ENCODE assay signal across 8 mouse cellular contexts in genomic region chr7:143459332-143460211, GRCm38 (mm10). TPM values are rescaled to one million over a fixed set of nuclear protein-coding genes. Genes with fewer than 3 reads are reported as not detected.
A peak's percentile ranks its signal among the peaks of the same experiment; 100 is the strongest.
DNase-seq lines count a peak whose midpoint lies in the region; ATAC-seq and TF ChIP-seq lines count a peak whose summit lies in the region.

No protein-coding gene starts in this region.

- H3K4me1 ChIP-seq in embryonic facial prominence, embryonic 12.5 days = peaks cover 14% of the 10 kb centered on the region
- peaks cover 4 to 18% of the 10 kb centered on the region in 2 experiments; a peak in 3 of 4 replicates for H3K4me1 ChIP-seq in heart, embryonic 14.5 days (ENCODE audit: control insufficient read depth in 2 of 2, insufficient read depth in 2 of 2, low read length in 2 of 2)
- peaks cover 21% of the 10 kb centered on the region for H3K4me1 ChIP-seq in limb, embryonic 12.5 days (replicated peaks)
- H3K4me1 ChIP-seq in midbrain, postnatal 0 days (ENCODE audit: insufficient read depth, low read length) = no peaks in the 10 kb centered on the region

- intact Hi-C loops in left cerebral cortex, postnatal 4 days (cut with DNase I) = loop anchor here (10.0 kb wide), 1 partner anchor 165 kb away; no protein-coding TSS in a partner anchor

- 31% methylated on average over 95 of the region's 100 CpGs for WGBS in embryonic facial prominence, embryonic 12.5 days
- WGBS in heart, embryonic 14.5 days = 19% methylated on average over 87 of the region's 100 CpGs
- WGBS in limb, embryonic 12.5 days = 35% methylated on average over 98 of the region's 100 CpGs
- 32% methylated on average over 94 of the region's 100 CpGs for WGBS in midbrain, postnatal 0 days

- ATAC-seq in embryonic facial prominence, embryonic 12.5 days (ENCODE audit: insufficient number of reproducible peaks, insufficient read depth, low FRiP score, low TSS enrichment) = no peak
- ATAC-seq in heart, embryonic 14.5 days (ENCODE audit: insufficient number of reproducible peaks, insufficient read depth, low FRiP score, low read depth) = peak; percentile 8; the same call in 1 of the 2 replicates
- ATAC-seq in limb, embryonic 12.5 days (ENCODE audit: insufficient number of reproducible peaks, insufficient read depth, low FRiP score, low TSS enrichment, low read depth) = no peak
- ATAC-seq in midbrain, postnatal 0 days (ENCODE audit: low FRiP score) = no peak

- peak overlapping the region; percentile 56 for H3K4me2 ChIP-seq in embryonic facial prominence, embryonic 12.5 days (replicated peaks)
- H3K4me2 ChIP-seq in heart, embryonic 14.5 days (ENCODE audit: low read length) = peak overlapping the region; percentile 77
- peak overlapping the region; percentile 62 for H3K4me2 ChIP-seq in limb, embryonic 12.5 days
- peak overlapping the region; percentile 56 for H3K4me2 ChIP-seq in midbrain, postnatal 0 days (ENCODE audit: low read depth, low read length, poor library complexity, severe bottlenecking)

- peak overlapping the region; percentile 64 for H3K4me3 ChIP-seq in embryonic facial prominence, embryonic 12.5 days
- H3K4me3 ChIP-seq in heart, embryonic 14.5 days (ENCODE audit: control insufficient read depth in 1 of 2, insufficient read depth in 1 of 2, low read depth in 1 of 2, low read length in 2 of 2) = peak overlapping the region; percentile 65 to 68
- H3K4me3 ChIP-seq in limb, embryonic 12.5 days (replicated peaks) = peak overlapping the region; percentile 72
- peak overlapping the region; percentile 44 for H3K4me3 ChIP-seq in midbrain, postnatal 0 days (ENCODE audit: low read depth, low read length)

- H3K36me3 ChIP-seq in embryonic facial prominence, embryonic 12.5 days = 0 out of 2 replicates have a peak, but pooled peaks cover 3% of the 10 kb centered on the region
- H3K36me3 ChIP-seq in heart, embryonic 14.5 days (ENCODE audit: control insufficient read depth, insufficient read depth, low read length) = no peaks in the 10 kb centered on the region
- peaks cover 17% of the 10 kb centered on the region; the same call in 1 of the 2 replicates for H3K36me3 ChIP-seq in limb, embryonic 12.5 days
- no peaks in the 10 kb centered on the region for H3K36me3 ChIP-seq in midbrain, postnatal 0 days (ENCODE audit: insufficient read depth, low read length)

- peaks cover 26% of the 10 kb centered on the region for H3K9me3 ChIP-seq in embryonic facial prominence, embryonic 12.5 days
- peaks cover 4% of the 10 kb centered on the region; the same call in 1 of the 2 replicates for H3K9me3 ChIP-seq in heart, embryonic 14.5 days (ENCODE audit: control insufficient read depth, low read length)
- peaks cover 31% of the 10 kb centered on the region for H3K9me3 ChIP-seq in limb, embryonic 12.5 days
- peaks cover 8% of the 10 kb centered on the region; the same call in 1 of the 2 replicates for H3K9me3 ChIP-seq in midbrain, postnatal 0 days (ENCODE audit: low read length)

- DNase-seq in left cerebral cortex, postnatal 4 days = peak; percentile 21
- DNase-seq in left cerebral cortex, adult 8-10 months (ENCODE audit: low spot score in 2 of 2) = no peak
- no peak for DNase-seq in midbrain, postnatal 0 days (ENCODE audit: low spot score)
- no peak for DNase-seq in left cerebral cortex, adult 18-20 months (ENCODE audit: low spot score in 2 of 2)
- DNase-seq in layer of hippocampus, adult 8-10 months (ENCODE audit: low spot score in 2 of 2) = no peak

- H3K27me3 ChIP-seq in embryonic facial prominence, embryonic 12.5 days = 0 out of 2 replicates have a peak, but pooled peaks cover 4% of the 10 kb centered on the region
- H3K27me3 ChIP-seq in heart, embryonic 14.5 days (ENCODE audit: control insufficient read depth, insufficient read depth, low read length) = no peaks in the 10 kb centered on the region
- H3K27me3 ChIP-seq in limb, embryonic 12.5 days = peaks cover 11% of the 10 kb centered on the region
- no peaks in the 10 kb centered on the region for H3K27me3 ChIP-seq in midbrain, postnatal 0 days (ENCODE audit: insufficient read depth, low read length)

- peak overlapping the region; percentile 88 for H3K27ac ChIP-seq in embryonic facial prominence, embryonic 12.5 days
- peak overlapping the region; percentile 14 to 72 for H3K27ac ChIP-seq in heart, embryonic 14.5 days (replicated peaks in 1 of 2; ENCODE audit: control insufficient read depth in 1 of 2, insufficient read depth in 1 of 2, low read depth in 2 of 2, low read length in 2 of 2)
- H3K27ac ChIP-seq in limb, embryonic 12.5 days = peak overlapping the region; percentile 92
- no peak overlapping the region for H3K27ac ChIP-seq in midbrain, postnatal 0 days (ENCODE audit: low read depth, low read length)

- peak overlapping the region; percentile 82 for H3K9ac ChIP-seq in embryonic facial prominence, embryonic 12.5 days
- peak overlapping the region; percentile 79 for H3K9ac ChIP-seq in heart, embryonic 14.5 days (ENCODE audit: low read length)
- H3K9ac ChIP-seq in limb, embryonic 12.5 days (replicated peaks) = peak overlapping the region; percentile 90
- peak overlapping the region; percentile 44 for H3K9ac ChIP-seq in midbrain, postnatal 0 days (replicated peaks; ENCODE audit: low read length, poor library complexity, severe bottlenecking)

- TF ChIP-seq CTCF in midbrain, postnatal 0 days (IDR thresholded peaks at IDR 0.05) = no peak

RNA-seq across cellular contexts. Expression of gene Cdkn1c, which starts 1.3 kb away (rescaled TPM):
- total RNA-seq in left cerebral cortex, postnatal 4 days (2021) = 10 to 100 TPM; 47.3 to 47.8 TPM
- total RNA-seq in left cerebral cortex, adult 8-10 months (2022) = 10 to 100 TPM; 16.4 to 17.3 (median 16.9) TPM
- 1,667 and 1,675 TPM in 2 replicates for polyA plus RNA-seq in embryonic facial prominence, embryonic 12.5 days (2016; fragmentation: Nextera tagmentation; extraction: Ambion mirVana)
- 614 and 794 TPM in 2 replicates for polyA plus RNA-seq in heart, embryonic 14.5 days (2014; fragmentation: Nextera tagmentation; extraction: Ambion mirVana)
- 1,371 and 1,459 TPM in 2 replicates for polyA plus RNA-seq in limb, embryonic 12.5 days (2016; fragmentation: Nextera tagmentation; extraction: Ambion mirVana)
- 107 and 131 TPM in 2 replicates for total RNA-seq in midbrain, postnatal 0 days (2014; rRNA removed)
- polyA plus RNA-seq in midbrain, postnatal 0 days (2015; fragmentation: Nextera tagmentation; extraction: Ambion mirVana) = 111 and 115 TPM in 2 replicates
- 10 to 100 TPM; 11.9 to 13.3 TPM for total RNA-seq in left cerebral cortex, adult 18-20 months (2021)
- 1 to 10 TPM; 4.4 to 9.9 (median 7.0) TPM for total RNA-seq in layer of hippocampus, adult 8-10 months (2022)

RNA-seq across cellular contexts. Expression of gene Slc22a18, which starts 14.0 kb away (rescaled TPM):
- total RNA-seq in left cerebral cortex, postnatal 4 days (2021) = not detected
- 1 to 10 TPM in 3 of 4 experiments, under 1 TPM in 1; 0.78 to 1.8 (median 1.2) TPM for total RNA-seq in left cerebral cortex, adult 8-10 months (2022)
- 0.60 and 1.6 TPM in 2 replicates for polyA plus RNA-seq in embryonic facial prominence, embryonic 12.5 days (2016; fragmentation: Nextera tagmentation; extraction: Ambion mirVana)
- polyA plus RNA-seq in heart, embryonic 14.5 days (2014; fragmentation: Nextera tagmentation; extraction: Ambion mirVana) = 0.54 and 1.1 TPM in 2 replicates
- 1.3 and 1.4 TPM in 2 replicates for polyA plus RNA-seq in limb, embryonic 12.5 days (2016; fragmentation: Nextera tagmentation; extraction: Ambion mirVana)
- 0.33 and 0.47 TPM in 2 replicates for total RNA-seq in midbrain, postnatal 0 days (2014; rRNA removed)
- polyA plus RNA-seq in midbrain, postnatal 0 days (2015; fragmentation: Nextera tagmentation; extraction: Ambion mirVana) = 0.71 and 0.86 TPM in 2 replicates
- under 1 TPM; 0.68 to 0.86 TPM for total RNA-seq in left cerebral cortex, adult 18-20 months (2021)
- 1 to 10 TPM in 2 of 4 experiments, under 1 TPM in 1, not detected in 1; 0.66 to 1.4 (median 1.4) TPM for total RNA-seq in layer of hippocampus, adult 8-10 months (2022)

RNA-seq across cellular contexts. Expression of gene Phlda2, which starts 43.4 kb away (rescaled TPM):
- not detected for total RNA-seq in left cerebral cortex, postnatal 4 days (2021)
- not detected for total RNA-seq in left cerebral cortex, adult 8-10 months (2022)
- 7.3 and 9.1 TPM in 2 replicates for polyA plus RNA-seq in embryonic facial prominence, embryonic 12.5 days (2016; fragmentation: Nextera tagmentation; extraction: Ambion mirVana)
- polyA plus RNA-seq in heart, embryonic 14.5 days (2014; fragmentation: Nextera tagmentation; extraction: Ambion mirVana) = 0.46 and 0.63 TPM in 2 replicates
- 13.8 and 19.2 TPM in 2 replicates for polyA plus RNA-seq in limb, embryonic 12.5 days (2016; fragmentation: Nextera tagmentation; extraction: Ambion mirVana)
- total RNA-seq in midbrain, postnatal 0 days (2014; rRNA removed) = 10.0 TPM in 1 of 2 replicates, not detected in the other
- 0.51 TPM in 1 of 2 replicates, not detected in the other for polyA plus RNA-seq in midbrain, postnatal 0 days (2015; fragmentation: Nextera tagmentation; extraction: Ambion mirVana)
- not detected for total RNA-seq in left cerebral cortex, adult 18-20 months (2021)
- total RNA-seq in layer of hippocampus, adult 8-10 months (2022) = under 1 TPM in 1 of 4 experiments, not detected in 3; 0.66 TPM
